Mouse (Mus musculus) embryo, embryonic 9.5 days (tissue): ENCODE data around the gene Lzic.

Experiments used
- DNase-seq: peaks from one replicate; pipeline ENCODE4 v3.0.0-alpha.2; 2017; ENCODE audit errors: extremely low spot score

Lzic gene

GRCm38 (mm10) chr4:149526330-149526729, 41.3 kb downstream of the Lzic start:
- DNase-seq: no peak

GRCm38 (mm10) chr4:149527621-149528354, 42.8 kb downstream of the Lzic start:
- DNase-seq: no peak

GRCm38 (mm10) chr4:149529691-149530090, 44.7 kb downstream of the Lzic start:
- no peak for DNase-seq

- no peak for DNase-seq
Observed at GRCm38 (mm10) chr4:149539441-149539840, 54.4 kb downstream of the Lzic start.

- no peak for DNase-seq
Observed at GRCm38 (mm10) chr4:149541935-149542334, 56.9 kb downstream of the Lzic start.

- no peak for DNase-seq
Observed at GRCm38 (mm10) chr4:149542431-149542830, 57.4 kb downstream of the Lzic start.

GRCm38 (mm10) chr4:149542927-149543553, 58.0 kb downstream of the Lzic start:
- DNase-seq: peak; percentile 83

GRCm38 (mm10) chr4:149544892-149545291, 59.9 kb downstream of the Lzic start:
- DNase-seq: no peak
